Mouse (Mus musculus) lung, postnatal 25 days (tissue): Measurements from ENCODE around the gene Wnt4.

Source experiments
- DNase-seq: peaks from one replicate; pipeline ENCODE4 v3.0.0; 2022; ENCODE audit warnings: low spot score

Wnt4 gene

DNA sequence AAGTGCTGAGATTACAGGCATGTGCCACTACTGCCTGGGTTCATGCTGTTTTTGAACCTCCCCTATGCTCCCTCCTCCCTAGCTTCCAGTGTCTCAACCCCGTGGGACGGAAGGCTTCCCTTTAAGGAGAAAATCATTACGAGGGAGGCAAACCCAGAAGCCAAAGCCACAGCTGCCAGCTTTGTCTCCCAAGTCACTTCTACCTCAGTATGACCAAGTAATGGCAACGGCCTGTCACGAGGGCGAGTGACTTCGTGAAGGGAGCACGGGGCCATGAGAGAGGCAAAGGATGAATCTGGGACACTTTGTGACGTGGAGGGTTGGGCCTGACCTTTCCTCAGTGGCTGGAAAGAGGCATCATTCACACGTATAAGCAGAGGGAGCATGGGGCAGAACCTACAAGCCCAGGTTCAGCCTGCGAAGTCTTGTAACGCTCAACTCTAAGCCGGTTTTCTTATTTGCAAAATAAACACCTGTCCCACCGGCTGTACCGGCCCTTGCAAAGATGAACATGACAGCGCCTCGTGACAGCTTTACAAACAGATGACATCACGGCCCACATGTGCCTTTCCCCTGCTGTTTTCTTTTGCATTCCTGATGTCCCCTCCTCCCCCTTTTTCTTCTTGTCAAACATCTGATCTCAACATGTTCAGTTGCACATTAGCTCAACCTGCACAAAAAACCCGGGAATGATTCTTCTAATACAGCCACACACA is 29.9 kb downstream of the Wnt4 start:
- DNase-seq, result no peak

DNA sequence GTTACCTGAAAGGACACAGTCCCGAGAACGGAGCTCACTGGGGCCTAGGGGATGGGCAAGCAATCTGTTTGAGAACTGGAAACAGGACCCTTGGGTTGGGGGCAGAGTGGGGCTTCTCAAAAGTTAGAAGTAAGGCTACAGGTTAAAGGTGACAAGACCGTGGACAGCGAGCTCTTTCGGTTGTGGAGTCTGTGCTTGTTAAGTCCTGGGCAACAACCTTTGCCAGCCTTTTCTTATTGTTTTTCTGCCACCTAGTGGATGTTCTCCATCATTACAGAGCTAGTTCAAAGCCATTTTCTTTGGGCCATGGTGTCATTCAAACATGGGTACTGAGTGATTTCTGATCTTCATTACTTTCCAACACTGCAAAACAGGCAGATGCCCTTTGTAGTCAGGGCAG is 31.1 kb downstream of the Wnt4 start:
- peak; percentile 48 for DNase-seq

DNA sequence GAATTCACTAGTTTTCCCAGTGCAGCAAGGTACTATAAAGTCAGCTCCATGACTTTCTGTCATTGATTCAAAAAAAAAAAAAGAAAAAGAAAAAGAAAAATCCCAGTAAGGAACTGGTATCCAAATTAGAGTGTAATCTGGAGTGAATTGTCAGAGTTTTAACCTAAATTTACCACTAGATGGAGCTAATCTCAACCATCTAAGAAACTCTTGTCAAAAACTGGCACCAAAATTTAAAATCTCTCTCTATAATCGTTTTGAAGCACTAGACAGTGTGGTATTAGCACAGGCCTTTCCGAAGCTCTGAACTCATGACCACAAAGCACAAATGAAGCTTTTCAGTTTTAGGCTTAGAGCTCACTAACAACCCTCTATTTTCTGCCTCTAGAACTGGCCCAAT is 36.2 kb downstream of the Wnt4 start:
- DNase-seq, result peak; percentile 24

DNA sequence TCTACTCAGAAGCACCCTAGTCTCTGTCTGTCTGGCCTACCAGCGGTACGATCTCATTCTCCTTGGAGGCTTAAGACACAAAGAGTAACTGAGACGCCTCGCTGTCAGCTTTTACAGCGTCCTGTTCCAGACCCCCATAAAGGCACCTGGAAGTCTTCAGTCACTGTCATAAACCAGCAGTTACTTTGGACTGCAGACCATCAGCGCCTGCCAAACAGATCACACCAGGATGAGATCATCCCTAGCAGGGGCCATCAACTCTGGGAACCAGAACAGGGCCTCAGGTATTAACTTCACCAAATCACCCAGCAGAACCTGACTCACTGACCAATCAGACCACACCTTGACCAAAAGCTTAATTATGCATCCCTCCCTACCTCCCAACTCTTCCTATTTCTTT is 37.3 kb downstream of the Wnt4 start:
- no peak for DNase-seq

DNA sequence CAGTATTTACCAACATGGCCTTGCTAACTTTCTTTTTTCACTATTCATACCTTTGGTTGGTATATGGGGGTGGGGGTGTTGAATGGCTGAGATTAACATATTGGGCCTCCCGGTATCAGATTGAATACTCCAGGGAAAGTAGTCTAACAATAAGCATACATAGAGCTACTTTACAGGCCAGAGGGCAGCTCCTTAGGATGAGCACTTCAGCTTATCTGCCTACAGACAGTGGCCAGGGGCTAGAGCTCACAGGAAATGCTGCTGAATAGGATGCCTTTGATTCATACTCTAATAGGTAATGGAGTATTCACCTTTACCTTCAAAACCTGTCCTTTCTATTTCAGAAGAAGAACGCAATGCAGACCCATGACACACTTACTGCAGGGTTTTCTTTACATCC is 37.8 kb downstream of the Wnt4 start:
- DNase-seq, result no peak

DNA sequence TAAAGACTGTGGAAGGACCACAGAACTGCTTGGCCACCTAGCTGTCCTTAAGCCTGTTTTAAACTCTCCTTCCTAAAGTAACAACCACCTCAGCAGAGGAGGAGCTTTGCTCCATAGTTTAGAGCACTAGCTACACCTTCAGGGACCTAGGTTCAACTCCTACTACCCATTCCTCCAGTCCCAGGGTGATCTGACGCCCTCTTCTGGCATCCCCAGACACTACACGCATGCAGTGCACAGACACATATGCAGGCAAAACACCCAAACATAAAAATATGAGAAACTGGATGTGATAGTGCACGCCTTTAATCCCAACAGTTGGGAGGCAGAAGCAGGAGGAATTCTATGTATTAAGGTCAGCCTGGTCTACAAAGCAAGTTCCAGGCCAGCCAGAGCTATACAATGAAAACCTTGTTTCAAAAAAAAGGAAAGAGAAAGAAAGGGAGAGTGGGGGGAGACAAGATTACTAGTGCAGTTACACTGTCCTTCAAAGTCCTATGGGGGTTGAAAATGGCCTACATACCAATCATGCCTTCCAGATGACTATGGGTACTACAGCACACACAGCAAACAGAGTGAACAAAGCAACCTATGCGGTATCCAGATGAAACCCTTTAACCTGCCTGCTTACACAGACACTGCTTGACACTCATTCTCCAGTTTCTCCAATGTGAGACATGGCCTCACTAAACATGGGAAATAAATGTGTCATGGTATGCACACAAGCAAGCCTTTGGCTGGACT is 38.9 kb downstream of the Wnt4 start:
- DNase-seq, result no peak

DNA sequence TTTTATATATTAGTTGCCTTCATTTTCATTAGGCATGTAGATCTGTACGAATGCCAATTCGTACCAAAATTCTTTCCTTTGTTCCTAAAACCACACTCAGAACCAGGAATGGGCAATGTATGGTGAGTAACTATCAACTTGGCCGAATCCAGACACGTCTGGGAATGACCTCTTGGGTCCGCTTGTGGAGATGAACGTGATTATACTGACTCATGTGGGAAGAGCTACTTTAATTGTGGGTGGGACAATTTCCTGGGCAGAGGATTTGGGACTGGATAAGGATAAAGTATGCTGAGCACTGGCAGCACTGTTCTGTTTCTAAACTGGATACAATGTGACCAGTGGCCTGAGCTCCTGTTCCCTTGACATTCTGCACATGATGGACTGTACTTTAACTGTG is 47.6 kb downstream of the Wnt4 start:
- no peak for DNase-seq

DNA sequence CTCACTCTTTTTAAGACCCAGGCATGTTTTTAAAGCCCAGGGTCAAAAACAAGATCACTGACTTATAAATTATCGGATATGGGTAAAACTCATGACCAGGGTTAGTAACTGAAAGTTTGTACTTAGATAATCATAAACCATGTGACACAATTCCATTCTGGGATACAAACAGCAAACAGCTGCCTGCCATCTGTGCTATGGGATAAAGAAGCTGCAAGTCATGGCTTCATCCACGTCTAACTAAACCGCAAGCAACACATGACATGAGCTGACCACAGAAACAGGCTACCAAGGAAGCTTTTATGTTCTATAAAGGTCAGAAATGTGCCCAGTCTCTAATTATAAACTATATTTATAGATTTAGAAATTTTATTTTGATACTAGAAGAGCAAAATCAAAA is 49.2 kb downstream of the Wnt4 start:
- no peak for DNase-seq

DNA sequence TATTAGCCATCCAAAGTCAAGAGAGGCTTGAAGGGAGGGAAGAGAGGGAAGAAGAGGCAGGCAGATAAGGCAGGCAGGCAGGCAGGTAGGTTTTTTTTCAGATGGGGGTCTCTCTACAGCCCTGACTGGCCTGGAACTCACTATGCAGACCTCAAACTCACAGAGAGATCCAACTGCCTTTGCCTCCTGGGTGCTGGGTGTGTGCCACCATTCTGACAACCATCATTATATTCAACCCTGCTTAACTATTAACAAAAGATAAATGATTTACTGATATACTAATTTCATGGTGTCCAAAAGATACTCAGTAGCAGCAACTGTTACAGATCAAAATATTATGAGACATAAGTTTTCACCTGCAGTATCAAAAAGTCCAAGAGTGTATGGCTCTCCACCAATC is 54.8 kb downstream of the Wnt4 start:
- no peak for DNase-seq

DNA sequence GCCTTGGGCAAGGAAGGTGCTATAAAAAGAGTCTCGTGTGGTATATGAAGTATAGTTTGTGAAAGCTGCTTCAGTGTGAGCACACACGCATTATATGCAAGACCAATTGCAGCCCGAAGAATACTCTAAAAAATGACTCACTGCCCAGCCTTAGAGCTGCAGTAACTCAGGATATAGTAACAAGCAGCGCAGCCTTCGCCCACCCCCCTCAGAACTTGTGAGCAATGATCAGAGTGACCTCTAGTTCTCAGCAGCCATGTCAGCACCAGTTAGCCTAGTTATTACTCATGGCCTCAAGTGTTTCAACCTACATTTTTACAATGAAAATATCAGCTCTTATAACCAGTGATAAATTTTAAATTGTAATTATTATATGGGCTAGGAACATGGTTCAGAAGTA is 59.2 kb downstream of the Wnt4 start:
- no peak for DNase-seq

DNA sequence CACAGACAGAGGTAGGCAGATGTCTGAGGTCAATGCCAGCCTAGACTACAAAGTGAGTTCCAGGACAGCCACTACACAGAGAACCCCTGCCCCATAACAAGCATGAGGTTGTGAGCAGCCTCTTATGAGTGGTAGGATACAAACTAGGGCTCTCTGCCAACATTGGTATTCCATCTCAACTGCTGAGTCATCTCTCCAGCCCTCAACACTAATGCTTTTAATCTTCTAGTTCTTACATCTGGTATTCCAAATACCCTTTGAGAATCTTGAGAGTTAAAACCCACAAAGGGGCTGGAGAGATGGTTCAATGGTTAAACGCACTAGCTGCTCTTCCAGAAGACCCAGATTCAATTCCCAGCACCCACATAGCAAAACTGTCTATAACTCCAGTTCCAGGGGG is 62.1 kb downstream of the Wnt4 start:
- peak; percentile 21 for DNase-seq

DNA sequence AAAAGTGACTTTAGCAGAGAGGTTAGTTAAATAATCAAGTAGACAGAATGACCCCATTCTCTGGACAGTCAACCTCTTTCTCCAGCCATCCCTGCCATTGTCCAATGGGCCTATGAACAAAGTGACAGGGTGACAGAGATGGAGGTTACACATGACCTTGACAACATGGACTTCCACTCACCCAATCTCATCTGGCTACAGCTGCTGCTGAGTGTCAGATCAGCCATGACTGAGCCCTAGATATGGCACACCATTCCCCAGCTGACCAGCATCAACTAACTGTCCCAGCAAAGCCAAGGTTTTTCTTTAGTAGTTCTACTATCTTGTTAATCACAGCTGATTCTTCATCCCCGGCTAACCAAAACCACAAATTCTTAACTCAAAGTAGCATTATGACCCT is 65.5 kb downstream of the Wnt4 start:
- DNase-seq, result no peak

DNA sequence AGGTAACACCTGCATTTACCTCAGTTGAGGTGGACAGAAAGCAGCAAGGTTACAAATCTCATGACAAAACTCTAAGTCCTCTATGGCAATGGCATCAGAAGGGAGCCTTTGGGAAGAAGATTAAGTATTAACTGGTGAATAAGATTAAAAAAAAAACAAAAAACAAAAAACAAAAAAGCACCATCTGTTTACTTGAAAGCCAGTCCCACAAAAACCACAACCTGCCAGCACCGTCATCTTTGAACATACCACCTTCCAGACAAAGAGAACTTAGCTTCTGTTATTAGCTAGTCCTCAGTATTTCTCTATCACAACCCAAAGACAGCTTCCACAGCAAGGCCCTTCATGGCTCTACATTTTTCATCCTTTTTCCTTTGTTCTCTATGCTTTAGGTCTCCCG is 67.8 kb downstream of the Wnt4 start:
- DNase-seq, result no peak

DNA sequence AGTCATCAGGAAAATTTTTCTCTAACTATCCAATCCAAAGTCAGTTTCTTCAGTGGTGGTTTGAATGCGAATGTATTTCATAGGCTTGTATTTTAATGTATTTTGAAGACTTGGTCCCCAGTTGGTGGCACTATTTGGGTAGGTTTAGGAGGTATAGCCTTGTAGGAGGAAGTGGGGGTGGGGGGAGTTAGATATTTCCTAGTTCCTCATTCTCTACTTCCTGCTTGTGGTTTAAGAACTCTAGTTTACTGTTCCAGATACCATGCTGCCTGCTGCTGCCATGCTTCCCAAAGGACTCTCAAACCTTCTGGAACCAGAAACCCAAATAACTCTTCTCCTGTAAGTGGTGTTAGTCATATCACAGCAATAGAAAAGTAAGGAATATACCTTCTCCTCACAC is 68.5 kb downstream of the Wnt4 start:
- DNase-seq, result peak; percentile 60
